Mouse (Mus musculus): Measurements from ENCODE around the gene Nup98.

- TF ChIP-seq POLR2A (IDR thresholded peaks at IDR 0.05; ENCODE audit: borderline replicate concordance, extremely low read depth, low read depth, low read length) (no peak), CTCF (IDR thresholded peaks at IDR 0.05; ENCODE audit: insufficient read depth, low read length) (no peak)
These were observed 37.2 kb upstream of the Nup98 start for GRCm38 (mm10) chr7:102246956-102247797.
